Mouse (Mus musculus): Measurements from ENCODE around the gene Nhlrc1.

The Nhlrc1 gene

GRCm38 (mm10) chr13:47014334-47015194, at the start of gene Nhlrc1:
Gene Nhlrc1 (minus strand): TSS chr13:47014850.
- DNase-seq (ENCODE audit: low spot score in 2 of 2): peak; percentile 37 to 41

GRCm38 (mm10) chr13:47063985-47064760, 49.5 kb upstream of the Nhlrc1 start:
- no peak for DNase-seq (ENCODE audit: low spot score in 2 of 2)

GRCm38 (mm10) chr13:47062756-47063155, 48.1 kb upstream of the Nhlrc1 start:
- no peak for DNase-seq (ENCODE audit: low spot score in 2 of 2)

GRCm38 (mm10) chr13:47056781-47057180, 42.1 kb upstream of the Nhlrc1 start:
- DNase-seq (ENCODE audit: low spot score in 2 of 2): no peak

- peak; percentile 10 to 14 for DNase-seq (ENCODE audit: low spot score in 2 of 2)
Observed at GRCm38 (mm10) chr13:47056126-47056525, 41.5 kb upstream of the Nhlrc1 start.

GRCm38 (mm10) chr13:47053971-47054370, 39.3 kb upstream of the Nhlrc1 start:
- DNase-seq (ENCODE audit: low spot score in 2 of 2): no peak

GRCm38 (mm10) chr13:47050009-47050408, 35.4 kb upstream of the Nhlrc1 start:
- no peak for DNase-seq (ENCODE audit: low spot score in 2 of 2)

GRCm38 (mm10) chr13:47047996-47048395, 33.3 kb upstream of the Nhlrc1 start:
- DNase-seq (ENCODE audit: low spot score in 2 of 2): no peak

GRCm38 (mm10) chr13:47044617-47044947, 29.9 kb upstream of the Nhlrc1 start, which contains the start of gene Tpmt:
Gene Tpmt (minus strand): TSS chr13:47044737.
- peak; percentile 41 to 47 for DNase-seq (ENCODE audit: low spot score in 2 of 2)

GRCm38 (mm10) chr13:47043833-47044616, 29.4 kb upstream of the Nhlrc1 start:
- peak; percentile 14 to 15 for DNase-seq (ENCODE audit: low spot score in 2 of 2)

GRCm38 (mm10) chr13:47043030-47043680, 28.5 kb upstream of the Nhlrc1 start, which contains the start of gene Kdm1b:
Gene Kdm1b (plus strand): TSS chr13:47043499.
- DNase-seq (ENCODE audit: low spot score in 2 of 2): peak; percentile 98 to 99

GRCm38 (mm10) chr13:47042024-47042633, 27.5 kb upstream of the Nhlrc1 start:
- no peak for DNase-seq (ENCODE audit: low spot score in 2 of 2)

- DNase-seq (ENCODE audit: low spot score in 2 of 2): no peak
Observed at GRCm38 (mm10) chr13:47040061-47040460, 25.4 kb upstream of the Nhlrc1 start.

- no peak for DNase-seq (ENCODE audit: low spot score in 2 of 2)
Observed at GRCm38 (mm10) chr13:47037946-47038345, 23.3 kb upstream of the Nhlrc1 start.

GRCm38 (mm10) chr13:47033602-47034001, 19.0 kb upstream of the Nhlrc1 start:
- no peak for DNase-seq (ENCODE audit: low spot score in 2 of 2)

GRCm38 (mm10) chr13:47030376-47031107, 15.9 kb upstream of the Nhlrc1 start:
- no peak for DNase-seq (ENCODE audit: low spot score in 2 of 2)

- DNase-seq (ENCODE audit: low spot score in 2 of 2): no peak
Observed at GRCm38 (mm10) chr13:47020798-47021197, 6.1 kb upstream of the Nhlrc1 start.

- no peak for DNase-seq (ENCODE audit: low spot score in 2 of 2)
Observed at GRCm38 (mm10) chr13:47019774-47020173, 5.1 kb upstream of the Nhlrc1 start.

- DNase-seq (ENCODE audit: low spot score in 2 of 2): no peak
Observed at GRCm38 (mm10) chr13:47017259-47017658, 2.6 kb upstream of the Nhlrc1 start.

- DNase-seq (ENCODE audit: low spot score in 2 of 2): no peak
Observed at GRCm38 (mm10) chr13:47015195-47015501, 498 bp upstream of the Nhlrc1 start.
